Mouse (Mus musculus): Measurements from ENCODE around the gene Csrp3. TPM values are rescaled to one million over a fixed set of nuclear protein-coding genes. Genes with fewer than 3 reads are reported as not detected.

Gene Csrp3
- total RNA-seq, 2 experiments from 2014 or later = 1,601 to 1,720 TPM

GRCm38 (mm10) chr7:48870579-48871180 lies 22.8 kb upstream of the Csrp3 start:
- DNase-seq = no peak
- intact Hi-C loops (cut with DNase I) = no loop called here

DNA sequence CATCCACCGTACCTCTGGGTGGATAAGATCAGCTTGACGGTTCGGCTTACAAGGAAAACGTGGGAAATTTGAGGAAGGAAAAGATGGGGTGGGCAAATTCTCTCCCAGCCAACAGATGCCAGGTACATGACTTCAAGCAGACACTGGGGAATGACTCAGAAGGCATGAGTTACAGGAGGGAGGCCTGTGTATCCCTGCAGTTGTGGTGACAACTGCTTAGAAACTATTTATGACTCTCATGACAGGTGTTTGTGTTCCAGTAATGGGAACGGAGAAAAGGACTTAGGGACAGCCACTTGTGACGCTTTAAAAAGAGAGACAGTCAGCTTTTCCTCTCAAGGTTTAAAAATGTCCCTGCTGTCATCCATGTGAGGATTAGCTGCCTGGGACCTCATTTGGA lies 22.3 kb upstream of the Csrp3 start:
- intact Hi-C loops (cut with DNase I) = no loop called here
- no peak for DNase-seq

GRCm38 (mm10) chr7:48867576-48867975 lies 19.7 kb upstream of the Csrp3 start:
- intact Hi-C loops (cut with DNase I) = no loop called here
- peak; percentile 45 to 47 for DNase-seq

GRCm38 (mm10) chr7:48864671-48865458 lies 17.0 kb upstream of the Csrp3 start:
- intact Hi-C loops (cut with DNase I) = no loop called here
- no peak for DNase-seq

DNA sequence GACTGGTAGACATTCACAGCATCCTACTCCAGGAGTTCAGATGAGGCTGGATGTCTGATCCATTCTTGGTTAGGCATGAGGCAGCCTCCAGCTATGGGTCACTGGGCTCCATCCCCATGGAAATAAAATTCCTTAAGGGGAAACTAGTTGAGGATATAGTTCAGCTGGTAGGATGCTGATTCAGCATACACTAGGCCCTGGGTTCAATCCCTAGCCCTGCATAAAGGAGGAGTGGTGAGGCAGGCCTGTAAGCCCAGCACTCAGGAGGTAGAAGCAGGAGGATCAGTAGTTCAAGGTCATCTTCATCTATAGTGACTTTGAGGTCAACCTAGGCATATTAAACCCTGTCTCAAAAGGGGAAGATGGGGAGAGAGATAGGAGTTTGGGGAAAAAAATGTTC lies 16.4 kb upstream of the Csrp3 start:
- DNase-seq = no peak
- intact Hi-C loops (cut with DNase I) = no loop called here

- DNase-seq = no peak
- intact Hi-C loops (cut with DNase I) = no loop called here
These were observed 14.0 kb upstream of the Csrp3 start for GRCm38 (mm10) chr7:48861796-48862195.

DNA sequence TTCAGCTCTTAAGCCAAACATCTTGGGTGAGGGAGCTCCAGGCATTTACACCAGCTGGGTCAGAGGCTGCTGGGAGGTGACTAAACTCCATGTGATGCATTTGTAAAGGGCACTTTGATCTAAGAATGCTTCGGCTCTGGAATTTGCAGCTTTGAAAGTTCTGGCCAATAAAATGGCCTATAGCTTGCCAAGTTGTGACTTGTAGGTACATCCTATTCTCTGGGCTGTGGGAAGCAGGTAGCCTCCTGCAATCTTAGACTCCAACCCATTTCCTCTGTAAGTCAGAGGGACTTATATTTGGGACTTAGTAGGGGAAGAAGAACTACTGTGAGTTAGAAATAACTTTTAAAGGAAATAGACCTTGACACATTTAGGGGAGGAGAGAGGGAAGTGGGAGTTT lies 13.1 kb upstream of the Csrp3 start:
- no peak for DNase-seq
- intact Hi-C loops (cut with DNase I) = no loop called here

GRCm38 (mm10) chr7:48859362-48859761 lies 11.5 kb upstream of the Csrp3 start:
- intact Hi-C loops (cut with DNase I) = no loop called here
- no peak for DNase-seq

DNA sequence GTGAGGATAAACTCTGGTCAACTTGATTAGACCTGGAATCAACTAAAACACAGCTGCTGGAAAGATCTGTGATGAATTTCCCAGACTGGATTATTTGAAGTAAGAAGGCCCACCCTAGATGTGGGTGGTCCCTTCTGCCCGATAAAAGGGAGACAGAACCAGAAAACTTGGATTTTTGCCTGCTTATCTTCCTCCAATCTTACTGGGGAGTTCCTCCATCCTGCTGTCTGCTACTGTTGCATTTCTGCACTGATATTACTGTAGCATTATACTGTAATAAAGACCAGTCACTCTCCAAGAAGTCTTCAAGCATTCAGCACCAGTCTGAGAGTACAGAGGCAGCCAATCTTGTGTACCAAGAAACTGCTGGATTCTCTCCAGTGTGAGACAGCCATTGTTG lies 10.4 kb upstream of the Csrp3 start:
- no peak for DNase-seq
- intact Hi-C loops (cut with DNase I) = no loop called here

- no peak for DNase-seq
- intact Hi-C loops (cut with DNase I) = no loop called here
These were observed 7.6 kb upstream of the Csrp3 start for GRCm38 (mm10) chr7:48855461-48855860.

DNA sequence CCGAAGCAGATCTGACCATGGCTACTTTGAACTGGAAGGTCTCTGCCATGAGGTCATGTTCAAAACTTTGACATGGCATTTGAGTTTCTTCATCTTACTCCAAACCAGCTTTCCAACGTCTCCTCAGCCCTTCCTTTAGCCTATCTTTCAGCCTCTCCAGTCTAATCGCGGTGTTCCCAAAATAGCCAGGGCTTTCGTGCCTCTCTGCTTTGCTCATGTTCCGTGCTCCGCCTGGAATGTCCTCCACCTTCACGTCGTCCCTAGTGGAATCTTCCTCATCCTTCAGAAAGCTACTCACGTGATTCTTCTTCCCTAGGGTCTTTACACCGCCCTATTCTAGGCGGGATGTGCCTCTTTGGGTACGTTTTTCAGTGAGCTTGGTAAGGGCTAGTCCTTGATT lies 5.7 kb upstream of the Csrp3 start:
- peak in 1 of 2 experiments; percentile 62 for DNase-seq
- intact Hi-C loops (cut with DNase I) = no loop called here

- intact Hi-C loops (cut with DNase I) = no loop called here
- no peak for DNase-seq
These were observed 3.8 kb upstream of the Csrp3 start for GRCm38 (mm10) chr7:48851529-48852104.

- peak; percentile 80 to 83 for DNase-seq
- intact Hi-C loops (cut with DNase I) = no loop called here
These were observed 1.1 kb downstream of the Csrp3 start for GRCm38 (mm10) chr7:48846755-48847154.

DNA sequence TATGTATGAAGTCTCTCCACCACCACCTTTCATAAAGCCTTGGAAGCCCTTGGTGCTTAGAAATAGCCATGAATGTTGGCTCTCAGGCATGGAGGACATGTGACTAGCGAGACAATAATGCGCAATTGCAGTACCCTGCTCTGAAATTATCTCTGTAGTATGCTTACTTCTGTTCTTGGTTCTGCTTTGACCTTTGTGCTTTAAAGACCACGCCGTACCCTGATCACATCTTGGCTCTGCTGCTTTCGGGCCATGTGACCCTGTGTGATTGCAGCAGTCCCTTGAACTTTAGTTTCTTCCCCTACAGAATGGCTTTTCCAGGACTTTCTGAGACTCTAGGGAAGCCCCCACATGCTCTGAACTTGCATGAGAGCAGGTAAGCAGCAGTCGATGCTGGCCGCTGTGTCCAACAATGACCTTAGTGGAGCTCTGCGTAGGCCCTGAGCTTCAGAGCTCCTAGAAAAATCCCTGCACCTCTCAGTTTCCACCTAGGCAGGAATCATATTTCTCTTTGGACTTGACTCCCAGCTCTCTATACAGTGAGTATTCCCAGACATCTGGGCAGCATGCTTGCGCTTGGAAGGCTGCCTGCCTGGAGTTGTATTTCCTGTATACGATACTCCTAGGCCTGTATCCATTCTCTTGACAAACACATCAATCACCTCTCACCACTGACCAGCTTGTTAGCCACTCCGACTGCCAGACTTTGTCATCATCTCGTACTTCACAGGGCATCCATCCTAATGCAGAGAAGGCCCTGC lies 2.4 kb downstream of the Csrp3 start:
- intact Hi-C loops (cut with DNase I) = no loop called here

GRCm38 (mm10) chr7:48843541-48843940 lies 4.3 kb downstream of the Csrp3 start:
- intact Hi-C loops (cut with DNase I) = loop anchor here (5.0 kb wide), 1 partner anchor 34 kb away; no protein-coding TSS in a partner anchor
- DNase-seq = no peak

More for the DNA sequence above, 2.4 kb downstream of the Csrp3 start:
- DNase-seq = peak in 1 of 2 experiments; percentile 52

- peak; percentile 58 to 74 for DNase-seq
These were observed 5.5 kb downstream of the Csrp3 start for GRCm38 (mm10) chr7:48842353-48842752.

GRCm38 (mm10) chr7:48841538-48841937 lies 6.3 kb downstream of the Csrp3 start:
- DNase-seq = no peak
- intact Hi-C loops (cut with DNase I) = loop anchor here (5.0 kb wide), 1 partner anchor 36 kb away; no protein-coding TSS in a partner anchor

More at GRCm38 (mm10) chr7:48842353-48842752, 5.5 kb downstream of the Csrp3 start:
- intact Hi-C loops (cut with DNase I) = loop anchor here (5.0 kb wide), 1 partner anchor 35 kb away; no protein-coding TSS in a partner anchor

GRCm38 (mm10) chr7:48840545-48840944 lies 7.3 kb downstream of the Csrp3 start:
- DNase-seq = no peak
- intact Hi-C loops (cut with DNase I) = loop anchor here (5.0 kb wide), 1 partner anchor 37 kb away; no protein-coding TSS in a partner anchor

DNA sequence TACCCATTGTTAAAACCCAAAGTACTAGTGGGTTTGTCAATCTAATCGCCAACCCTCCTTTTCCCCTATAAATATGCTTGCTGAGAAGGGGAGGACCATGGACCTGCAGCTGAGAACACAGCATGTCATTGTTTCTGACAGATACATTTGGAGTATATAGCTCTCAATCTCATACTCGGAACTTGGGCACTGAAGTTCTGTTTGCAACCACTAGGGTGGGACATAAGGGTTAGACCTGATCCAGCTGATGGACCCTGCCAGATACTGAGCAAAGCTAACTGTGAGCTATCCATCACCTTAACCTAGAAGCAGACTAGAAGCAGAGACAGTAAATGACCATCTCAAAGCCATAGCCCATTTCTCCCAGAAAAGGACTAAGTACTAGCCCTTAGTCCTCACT lies 9.4 kb downstream of the Csrp3 start:
- no peak for DNase-seq
- intact Hi-C loops (cut with DNase I) = no loop called here

GRCm38 (mm10) chr7:48836949-48837348 lies 10.9 kb downstream of the Csrp3 start:
- intact Hi-C loops (cut with DNase I) = no loop called here

More at GRCm38 (mm10) chr7:48836949-48837348, 10.9 kb downstream of the Csrp3 start:
- DNase-seq = no peak

Data from heart, postnatal 10 days (tissue).